Mouse (Mus musculus): ENCODE measurements at regions not wholly inside any gene's neighbourhood (a gene's known extent, or its start where the extent isn't known, plus 50 kb on each side); places are given as distances from the start of the nearest gene placed in this dataset.
A peak's percentile ranks its signal among the peaks of the same experiment; 100 is the strongest.

DNA sequence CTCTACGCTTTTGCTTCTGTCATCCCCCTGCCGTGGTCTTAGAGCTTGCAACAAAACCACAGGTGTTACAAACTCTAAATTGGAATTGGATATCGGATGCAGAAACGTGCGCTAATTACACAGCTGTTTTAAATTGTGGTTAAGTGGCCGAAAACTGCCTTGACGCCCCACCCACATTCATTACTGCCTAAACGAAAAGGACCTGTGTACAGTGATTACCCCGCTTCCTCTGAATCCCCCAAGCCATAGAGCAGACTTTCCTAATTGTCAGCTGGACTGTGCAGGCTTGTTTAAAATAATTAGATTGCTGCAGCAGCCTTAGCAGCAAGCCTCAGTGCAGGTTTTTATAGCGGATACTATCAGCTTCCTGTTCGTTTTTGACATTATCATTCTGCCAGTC, 94.7 kb downstream of the Cxxc4 start:
- no peak for DNase-seq (ENCODE audit: low read depth)

DNA sequence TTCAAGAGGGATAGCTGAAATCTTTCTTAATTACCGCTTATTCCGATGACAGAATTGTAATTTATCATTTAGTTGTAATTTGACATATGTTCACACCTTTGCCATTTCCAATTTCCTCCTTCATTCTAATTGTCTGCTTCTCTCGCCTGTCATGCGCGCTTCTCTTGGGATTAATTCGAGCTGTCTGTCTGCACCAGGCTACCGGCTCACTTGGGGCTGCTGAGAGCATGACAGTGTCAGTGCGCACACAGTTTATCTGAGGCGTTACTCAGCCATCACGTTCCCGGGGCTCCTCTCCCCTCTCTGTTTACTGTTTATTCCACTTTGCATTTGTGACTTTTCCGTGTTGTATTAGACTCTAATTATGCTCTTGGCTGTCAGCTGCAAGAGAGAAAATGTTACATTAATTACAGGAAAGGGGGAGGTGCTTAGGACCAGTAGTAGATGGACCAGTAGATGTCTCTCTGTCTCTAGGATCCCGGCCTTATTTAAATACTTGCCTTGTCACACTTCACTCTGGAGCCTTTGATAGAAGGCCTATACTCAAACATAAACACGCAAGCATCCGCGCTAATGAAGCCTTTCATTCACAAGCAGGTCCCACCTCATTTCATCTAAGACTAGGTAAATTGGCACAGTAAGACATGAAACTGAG, 95.3 kb downstream of the Cxxc4 start:
- no peak for DNase-seq (ENCODE audit: low read depth)

DNA sequence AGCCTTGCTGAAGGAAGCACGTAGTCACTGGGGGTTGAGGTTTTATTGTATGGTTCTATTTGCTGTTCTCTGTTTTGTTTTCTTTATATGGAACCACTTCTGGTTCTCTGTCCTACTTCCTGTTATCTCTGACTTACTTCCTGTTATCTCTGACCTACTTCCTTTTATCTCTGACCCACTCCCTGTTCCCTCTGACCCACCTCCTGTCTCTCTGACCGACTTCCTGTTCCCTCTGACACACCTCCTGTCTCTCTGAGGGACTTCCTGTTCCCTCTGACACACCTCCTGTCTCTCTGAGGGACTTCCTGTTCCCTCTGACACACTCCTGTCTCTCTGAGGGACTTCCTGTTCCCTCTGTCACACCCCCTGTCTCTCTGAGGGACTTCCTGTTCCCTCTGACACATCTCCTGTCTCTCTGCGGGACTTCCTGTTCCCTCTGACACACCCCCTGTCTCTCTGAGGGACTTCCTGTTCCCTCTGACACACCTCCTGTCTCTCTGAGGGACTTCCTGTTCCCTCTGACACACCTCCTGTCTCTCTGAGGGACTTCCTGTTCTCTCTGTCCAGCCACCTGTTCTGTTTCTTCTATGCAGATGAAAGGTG, 102.9 kb downstream of the Cxxc4 start:
- peak; percentile 87 for DNase-seq (ENCODE audit: low read depth)

DNA sequence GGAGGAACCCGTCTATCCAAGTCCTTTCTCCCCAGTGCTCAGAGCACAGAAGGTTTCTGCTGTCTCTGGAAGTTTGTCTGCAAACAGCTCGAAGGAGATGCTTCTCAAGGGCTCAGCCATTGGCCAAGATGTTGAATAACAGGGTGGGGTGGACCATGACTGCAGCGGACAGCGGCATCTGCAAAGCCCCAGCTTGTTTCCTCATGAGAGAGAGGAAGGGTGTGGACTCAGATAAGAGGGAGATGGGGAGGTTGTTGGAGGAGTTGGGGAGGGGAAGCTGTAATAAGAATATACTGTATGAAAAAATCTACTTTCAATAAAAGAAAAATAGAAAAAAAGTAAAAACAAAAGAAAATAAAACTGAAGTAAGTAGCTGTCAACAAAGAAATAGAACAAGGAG, 129.7 kb downstream of the Cxxc4 start:
- peak; percentile 72 for DNase-seq (ENCODE audit: low read depth)

- DNase-seq (ENCODE audit: low read depth), result peak; percentile 55
Measured at GRCm38 (mm10) chr3:134366761-134367160, 130.5 kb downstream of the Cxxc4 start.

GRCm38 (mm10) chr3:134368591-134368990, 132.3 kb downstream of the Cxxc4 start:
- no peak for DNase-seq (ENCODE audit: low read depth)

- no peak for DNase-seq (ENCODE audit: low read depth)
Measured at GRCm38 (mm10) chr3:134369126-134369525, 132.8 kb downstream of the Cxxc4 start.

GRCm38 (mm10) chr3:134379549-134379948, 143.3 kb downstream of the Cxxc4 start:
- DNase-seq (ENCODE audit: low read depth), result no peak

- no peak for DNase-seq (ENCODE audit: low read depth)
Measured at GRCm38 (mm10) chr3:134390472-134391336, 154.4 kb downstream of the Cxxc4 start.

GRCm38 (mm10) chr3:134400395-134401090, 164.3 kb downstream of the Cxxc4 start:
- no peak for DNase-seq (ENCODE audit: low read depth)

- DNase-seq (ENCODE audit: low read depth), result no peak
Measured at GRCm38 (mm10) chr3:134415606-134416328, 179.5 kb downstream of the Cxxc4 start.

DNA sequence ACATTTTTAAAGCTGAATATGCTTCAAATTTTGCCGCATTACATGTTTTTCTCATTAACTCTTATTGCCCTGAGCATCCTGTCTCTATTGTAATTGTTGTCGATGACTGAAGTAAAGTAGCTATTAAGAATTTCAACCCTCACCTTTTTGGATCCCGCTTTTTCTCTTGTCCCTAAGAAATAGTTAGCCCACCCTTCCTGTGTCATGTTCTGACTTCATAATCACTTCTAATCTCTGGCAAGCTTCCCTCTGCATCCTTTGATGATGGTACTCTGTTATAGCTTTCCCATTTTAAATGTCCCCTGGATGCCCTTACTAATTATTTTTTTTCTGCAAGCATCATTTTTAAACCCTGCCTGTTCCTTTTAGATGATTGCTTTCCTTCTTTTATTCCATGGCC, 191.3 kb downstream of the Cxxc4 start:
- no peak for DNase-seq (ENCODE audit: low read depth)

GRCm38 (mm10) chr3:134466611-134467010, 230.3 kb downstream of the Cxxc4 start:
- DNase-seq (ENCODE audit: low read depth), result no peak

DNA sequence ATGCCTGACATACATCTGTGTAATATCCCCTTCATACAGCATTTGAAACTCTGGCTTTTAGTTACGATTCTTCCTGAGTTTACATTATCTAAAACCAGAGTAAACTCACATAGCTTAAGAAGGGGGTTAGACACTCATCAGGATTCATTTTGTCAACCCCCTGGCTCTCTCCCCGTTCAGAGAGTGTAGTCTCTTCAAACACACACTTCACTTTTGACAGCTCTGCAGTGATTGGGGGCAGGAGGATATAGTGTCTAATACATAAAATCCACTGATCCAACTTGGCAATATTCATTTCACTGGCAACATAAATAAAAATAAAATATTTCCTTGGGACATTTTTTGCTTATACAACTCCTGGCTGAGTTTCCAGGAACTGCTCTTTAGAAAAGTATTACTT, 251.0 kb downstream of the Cxxc4 start:
- DNase-seq (ENCODE audit: low read depth), result no peak

DNA sequence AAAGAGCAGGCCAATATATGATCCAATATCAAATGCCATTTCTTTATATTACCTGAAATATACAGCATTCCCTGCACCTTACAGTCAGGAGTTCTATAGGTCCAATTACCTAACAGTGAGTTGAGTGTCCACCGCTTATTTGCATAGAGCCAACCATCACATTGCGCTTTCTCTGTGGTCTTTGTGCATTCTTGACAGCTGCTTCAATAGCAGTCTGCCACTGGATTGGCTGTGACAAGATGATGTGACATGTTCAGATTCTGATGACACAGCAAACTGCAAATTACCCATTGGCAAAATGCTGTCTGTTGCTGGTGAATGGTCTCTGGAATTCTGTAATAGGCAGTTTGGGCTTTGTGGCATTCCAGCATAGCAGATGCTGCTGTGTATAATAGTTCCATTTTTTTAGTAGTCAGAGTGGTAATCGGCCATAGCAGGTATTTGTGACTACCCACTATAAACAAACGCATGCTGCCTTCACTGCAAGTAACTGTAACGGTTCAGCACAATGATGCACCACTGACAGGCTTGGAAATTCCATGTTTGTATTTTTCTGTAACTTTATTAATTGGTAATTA, 253.8 kb downstream of the Cxxc4 start:
- DNase-seq (ENCODE audit: low read depth), result no peak

- no peak for DNase-seq (ENCODE audit: low read depth)
Measured at GRCm38 (mm10) chr3:134509702-134510101, 273.4 kb downstream of the Cxxc4 start.

DNA sequence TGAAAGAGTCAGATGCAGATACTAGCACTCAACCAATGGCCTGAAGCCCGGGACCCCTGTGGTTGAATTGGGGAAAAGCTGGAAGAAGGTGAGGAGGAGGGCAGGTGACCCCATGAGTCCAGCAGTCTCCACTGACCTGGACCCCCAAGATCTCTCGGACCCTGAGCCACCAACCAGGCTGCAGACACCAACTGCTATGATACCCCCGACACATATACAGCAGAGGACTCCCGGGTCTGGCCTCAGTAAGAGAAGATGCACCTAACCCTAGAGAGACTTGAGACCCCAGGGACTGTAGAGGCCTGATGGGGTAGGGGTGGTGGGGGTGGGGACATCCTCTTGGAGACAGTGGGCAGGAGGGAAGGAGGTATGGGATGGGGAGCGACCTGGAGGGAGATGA, 289.5 kb downstream of the Cxxc4 start:
- DNase-seq (ENCODE audit: low read depth), result no peak

DNA sequence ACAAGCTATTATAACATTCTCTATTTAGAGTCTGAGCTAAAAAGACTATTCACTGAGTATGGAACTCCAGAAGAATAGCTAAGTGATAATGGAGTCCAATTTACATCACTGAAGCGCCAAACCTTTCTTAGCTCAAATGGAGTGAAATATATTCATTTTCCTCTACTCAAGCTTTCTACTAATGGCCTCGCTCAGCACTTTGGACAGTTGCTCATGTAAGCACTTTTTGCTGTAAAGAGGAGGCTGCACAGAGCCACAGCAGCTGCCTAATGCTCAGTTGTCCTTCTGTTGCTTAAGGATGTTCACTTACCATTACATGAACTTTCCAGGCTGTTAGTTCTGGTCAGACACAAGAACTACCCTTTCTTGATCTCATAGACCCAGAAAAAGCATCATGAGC, 268.7 kb upstream of the Tacr3 start:
- DNase-seq (ENCODE audit: low read depth), result no peak

DNA sequence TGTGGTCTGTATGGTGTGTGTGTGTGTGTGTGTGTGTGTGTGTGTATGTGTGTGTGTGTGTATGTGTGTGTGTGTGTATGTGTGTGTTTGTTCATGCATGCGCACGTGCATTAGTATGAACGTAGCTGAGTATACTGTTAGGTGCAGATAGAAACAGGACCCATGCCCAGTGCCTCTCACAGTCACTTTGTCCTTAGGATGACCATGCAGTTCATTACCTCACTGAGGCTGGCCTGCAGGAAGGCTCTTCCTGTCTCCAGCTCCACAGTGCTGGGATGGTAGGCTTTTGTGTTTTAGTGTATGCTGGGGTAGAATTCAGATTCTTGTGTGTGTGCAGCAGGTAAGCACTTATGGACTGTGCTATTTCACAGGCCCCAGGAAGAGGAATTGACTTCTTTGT, 250.0 kb upstream of the Tacr3 start:
- no peak for DNase-seq (ENCODE audit: low read depth)

GRCm38 (mm10) chr3:134588630-134589029, 240.2 kb upstream of the Tacr3 start:
- no peak for DNase-seq (ENCODE audit: low read depth)

DNA sequence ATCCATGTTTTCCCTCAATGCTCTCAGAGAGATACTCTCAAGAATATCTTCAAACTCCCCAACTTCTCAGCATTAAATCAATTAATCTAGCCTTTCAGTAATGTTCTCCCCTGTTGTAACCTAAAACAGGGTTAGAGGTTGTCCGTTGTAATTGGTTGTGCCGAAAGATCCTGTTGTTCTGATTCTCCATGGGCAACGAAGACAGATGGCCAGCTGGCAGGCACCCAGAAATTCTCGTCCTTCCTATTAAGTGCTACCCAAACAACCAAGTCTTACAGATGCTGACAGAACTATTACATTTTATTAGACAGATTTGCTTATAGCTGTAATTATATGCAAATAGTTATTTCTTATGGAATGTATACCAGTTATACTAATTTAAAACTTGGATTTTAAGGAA, 225.9 kb upstream of the Tacr3 start:
- DNase-seq (ENCODE audit: low read depth), result no peak
